Mouse (Mus musculus) adrenal gland, postnatal 4 days (tissue): ENCODE measurements around the gene Lyrm7. TPM values are rescaled to one million over a fixed set of nuclear protein-coding genes. Genes with fewer than 3 reads are reported as not detected.
"Not testable (repeated sequence)": the region's sequence is repeated elsewhere in the genome, so short reads cannot be mapped to it uniquely, and the experiment has no call there.

Experiments used
- DNase-seq, 2 experiments: peaks; one replicate each; pipeline ENCODE4 v3.0.0; 2021 to 2022; ENCODE audit warnings: low spot score in 2 of 2, mixed read lengths in 2 of 2
- long read RNA-seq, 2 experiments: library from polyadenylated mRNA; stranded (forward); transcript quantifications; one replicate each; pipeline ENCODE4 v2.0.0; 2021
- total RNA-seq, 2 experiments: library from RNA; stranded (reverse); gene quantifications; 2 replicates each; pipeline ENCODE4 v1.2.3; 2021

Lyrm7 gene
- 10 to 100 TPM; 12.5 to 12.7 TPM for total RNA-seq
- long read RNA-seq, experiment 1, partial matches to known transcripts = 0 of 6 reads
- long read RNA-seq, experiment 1, other reads (novel, unspliced or antisense) = 3 of 6 reads
- long read RNA-seq, experiment 2, partial matches to known transcripts = 0 of 7 reads
- long read RNA-seq, experiment 2, other reads (novel, unspliced or antisense) = 4 of 7 reads

DNA sequence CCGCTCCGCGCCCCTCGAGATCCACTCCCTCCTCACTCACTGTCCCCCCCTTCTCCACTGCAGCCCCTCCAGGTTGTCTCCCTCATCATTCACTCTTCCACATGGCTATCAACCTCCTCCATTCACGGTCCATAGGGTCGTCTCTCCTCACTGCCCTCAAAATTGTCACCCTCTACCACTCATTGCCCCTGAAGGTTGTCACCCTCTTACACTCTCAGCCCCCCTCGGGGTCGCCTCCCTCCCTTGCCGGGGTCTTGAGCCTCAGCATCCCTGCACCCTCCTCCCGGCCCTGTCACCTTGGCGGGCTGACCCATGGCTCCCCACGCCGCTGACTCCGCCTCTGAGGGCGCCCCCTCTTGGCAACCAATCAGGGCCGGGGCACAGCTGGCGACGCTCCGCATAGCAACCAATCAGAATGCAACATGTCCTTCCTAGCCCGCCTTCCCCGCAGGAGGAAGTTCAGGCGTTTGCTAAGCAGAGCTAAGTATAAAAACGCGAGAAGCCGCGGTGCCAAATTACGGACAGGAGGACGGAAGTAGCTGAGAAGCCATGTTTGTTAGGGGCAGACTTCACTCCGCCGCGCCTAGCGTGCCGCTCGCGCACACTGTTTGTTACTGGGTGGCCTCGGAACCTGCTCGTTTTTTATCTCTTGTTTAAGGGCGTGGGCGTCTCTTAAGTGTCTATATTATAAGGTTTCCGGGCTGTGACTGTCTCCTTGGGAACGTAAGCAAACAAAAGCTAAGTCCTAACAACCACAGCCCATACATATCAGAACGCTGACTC lies at the start of gene Lyrm7:
TSS of gene Lyrm7 (minus strand) at position 661 of the 783 bp plus-strand sequence.
- DNase-seq = peak; percentile 83 to 92

DNA sequence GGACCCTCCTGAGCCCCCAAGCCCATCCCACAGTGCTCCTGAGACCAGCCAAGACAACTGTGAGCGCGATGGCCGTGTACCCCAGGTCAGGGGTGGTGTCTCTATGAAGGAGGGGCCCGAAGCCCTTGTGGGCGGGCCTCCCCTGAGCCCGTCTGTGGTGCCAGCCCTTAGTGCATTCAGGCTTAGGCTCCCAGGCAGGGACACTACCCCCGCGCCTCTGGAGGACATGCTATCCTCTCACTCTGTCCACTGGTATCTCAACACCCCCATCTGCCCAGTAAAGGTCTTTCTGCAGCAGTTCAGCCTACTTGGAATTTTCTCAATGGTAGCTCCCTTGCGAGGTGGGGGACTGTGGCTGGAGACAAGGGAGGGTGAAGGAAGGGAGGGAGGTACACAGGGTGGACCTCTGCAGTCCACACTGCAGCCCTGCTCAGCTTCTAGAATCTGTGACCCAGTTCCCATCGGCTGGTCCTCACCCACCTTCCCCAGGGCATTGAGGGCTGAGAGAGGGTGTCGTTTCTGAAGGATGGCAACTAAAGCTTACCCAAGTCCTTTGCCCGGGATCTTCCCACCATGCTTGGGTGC lies 49.5 kb upstream of the Lyrm7 start:
- DNase-seq = no peak

DNA sequence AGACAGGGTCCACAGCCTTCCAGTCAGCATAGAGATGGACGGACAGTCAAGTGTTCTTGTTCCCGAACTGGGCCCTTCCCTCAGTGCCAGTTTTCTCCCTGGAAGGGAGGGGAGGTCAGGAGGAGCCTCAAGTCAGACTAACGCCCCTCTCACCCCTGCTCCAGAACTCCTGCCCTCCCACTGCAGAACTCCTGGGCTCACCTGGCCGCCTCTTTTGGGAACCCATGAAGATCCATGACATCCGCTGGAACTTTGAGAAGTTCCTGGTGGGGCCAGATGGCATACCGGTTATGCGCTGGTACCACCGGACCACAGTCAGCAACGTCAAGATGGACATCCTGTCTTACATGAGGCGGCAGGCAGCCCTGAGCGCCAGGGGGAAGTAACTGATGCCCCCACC lies 48.6 kb upstream of the Lyrm7 start:
- DNase-seq = no peak

DNA sequence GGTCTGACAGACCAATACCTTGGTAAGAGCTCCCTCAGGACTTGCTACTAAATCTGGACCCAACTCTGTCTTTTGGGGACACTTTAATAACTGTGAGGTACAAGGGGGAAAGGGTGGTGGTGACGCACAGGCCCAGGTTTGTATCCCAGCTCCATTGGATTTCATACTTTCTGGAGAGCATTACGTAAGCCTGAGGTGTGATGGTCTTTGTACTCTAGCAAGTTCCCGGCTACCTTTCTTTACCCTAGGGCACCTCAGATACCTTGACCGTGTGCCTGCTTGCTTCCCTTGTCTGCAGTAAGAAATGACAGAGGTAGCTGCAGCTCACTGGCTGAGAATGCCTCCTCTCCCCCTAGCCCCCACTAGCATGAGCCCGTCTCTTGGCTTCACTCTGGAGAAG lies 46.5 kb upstream of the Lyrm7 start:
- no peak for DNase-seq

DNA sequence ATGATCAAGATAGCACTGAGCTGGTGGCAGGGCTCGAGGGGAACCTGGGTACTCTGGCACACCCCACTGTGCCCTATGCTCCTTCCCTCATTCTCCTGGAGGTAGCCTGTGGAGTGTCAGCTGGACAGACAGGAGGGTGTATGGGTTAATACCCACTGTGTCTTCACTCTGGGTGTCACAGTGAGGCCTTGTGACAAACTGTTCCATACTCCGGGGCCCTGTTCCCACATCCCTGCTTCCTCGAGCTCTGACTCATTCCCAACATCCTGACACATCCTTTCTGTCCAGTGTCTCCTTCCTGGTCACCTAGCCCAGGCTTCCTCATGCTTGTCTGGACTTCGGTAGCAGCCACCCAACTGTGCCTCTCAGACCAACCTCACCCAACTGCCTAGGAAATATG lies 45.8 kb upstream of the Lyrm7 start:
- DNase-seq = no peak

DNA sequence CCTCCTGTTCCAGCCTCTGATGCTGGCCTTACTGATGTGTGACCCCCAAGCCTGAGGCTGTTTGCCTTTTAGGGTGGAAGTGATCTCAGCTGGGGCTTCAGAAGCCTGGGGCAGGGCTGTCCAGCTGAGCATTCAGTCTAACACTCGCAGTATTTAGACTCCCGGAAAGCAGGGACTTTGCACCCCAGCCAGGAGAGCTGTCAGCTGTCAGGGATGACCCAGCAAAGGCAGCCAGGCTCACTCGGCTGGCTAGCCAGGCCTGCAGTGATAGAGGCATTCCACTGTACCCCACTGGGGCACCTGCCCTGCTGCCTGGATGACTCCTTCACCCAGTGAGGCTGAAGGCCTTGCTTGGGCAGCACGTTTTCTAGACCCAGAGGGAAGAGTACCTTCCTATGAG lies 45.2 kb upstream of the Lyrm7 start:
- no peak for DNase-seq

DNA sequence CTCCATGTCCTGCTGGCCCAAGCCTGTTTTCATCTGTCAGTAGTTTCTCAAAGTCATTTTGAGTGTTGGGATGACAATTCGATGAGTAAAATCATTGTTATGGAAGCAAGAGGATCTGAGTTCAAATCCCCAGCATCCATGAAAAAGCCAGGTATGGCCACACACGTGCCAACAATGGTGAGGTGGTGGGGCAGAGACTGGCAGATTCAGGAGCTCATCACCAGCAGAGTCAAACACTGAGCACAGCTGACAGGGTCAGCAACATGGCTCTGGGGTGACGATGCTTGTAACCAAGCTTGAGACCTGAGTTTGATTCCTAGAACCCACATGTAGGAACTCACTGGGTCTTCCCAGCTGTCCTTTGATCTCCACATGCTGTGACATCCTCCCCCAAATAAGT lies 44.4 kb upstream of the Lyrm7 start:
- DNase-seq = no peak

DNA sequence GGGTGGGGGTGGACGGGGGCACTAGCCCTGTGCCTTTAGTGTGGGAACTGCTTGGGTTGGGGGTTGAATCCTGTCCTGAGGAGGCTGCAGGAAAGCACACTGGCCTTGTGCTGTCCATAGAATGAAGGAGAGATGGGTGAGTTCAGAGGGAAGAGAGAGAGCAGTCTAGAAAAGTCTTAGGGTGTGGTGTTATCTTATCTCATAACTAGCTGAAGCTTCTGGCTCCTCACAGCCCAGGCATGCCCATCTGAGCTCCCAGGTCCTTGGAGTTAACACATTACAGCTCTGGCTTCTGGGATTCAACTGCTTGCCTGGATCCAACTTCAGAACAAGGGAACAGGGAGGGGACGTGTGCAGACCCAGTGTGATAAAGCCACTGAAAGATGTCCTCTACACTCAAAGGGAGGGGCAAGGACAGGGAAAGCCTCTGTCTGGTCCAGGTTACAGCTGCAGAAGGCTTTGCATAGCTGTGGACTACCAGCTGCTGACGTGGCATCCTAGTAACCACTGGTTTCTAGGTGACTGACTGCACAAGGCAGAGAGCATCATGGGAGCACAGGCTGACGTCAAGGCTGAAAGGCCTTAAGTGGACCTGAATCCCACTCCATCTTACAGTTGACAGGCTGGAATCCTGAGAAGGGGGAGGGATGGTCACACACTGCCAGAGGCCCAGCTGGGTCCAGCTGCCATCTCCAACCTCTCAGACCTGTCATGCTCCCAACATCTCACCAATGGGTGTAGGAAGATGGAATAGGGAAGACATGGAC lies 43.4 kb upstream of the Lyrm7 start:
- DNase-seq = no peak

DNA sequence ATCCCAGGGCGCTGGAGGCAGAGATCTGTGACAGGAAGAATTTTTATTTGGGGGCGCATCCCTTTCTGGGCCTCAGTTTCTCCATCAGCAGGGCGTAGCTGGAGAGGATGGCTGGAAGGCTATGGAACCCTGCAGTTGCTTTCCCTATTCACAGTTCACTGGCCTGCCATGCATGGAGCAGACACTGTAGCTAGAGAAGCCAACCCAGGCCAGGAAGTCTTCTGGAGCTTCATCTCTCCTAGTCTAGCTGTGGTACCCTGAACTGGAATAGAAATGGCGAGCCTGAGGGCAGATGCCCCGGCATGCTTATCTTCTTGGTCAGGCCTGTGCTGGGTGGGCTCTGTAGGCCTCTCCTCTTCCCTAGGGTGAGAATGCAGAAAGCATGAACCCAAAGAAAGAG lies 42.6 kb upstream of the Lyrm7 start:
- no peak for DNase-seq

DNA sequence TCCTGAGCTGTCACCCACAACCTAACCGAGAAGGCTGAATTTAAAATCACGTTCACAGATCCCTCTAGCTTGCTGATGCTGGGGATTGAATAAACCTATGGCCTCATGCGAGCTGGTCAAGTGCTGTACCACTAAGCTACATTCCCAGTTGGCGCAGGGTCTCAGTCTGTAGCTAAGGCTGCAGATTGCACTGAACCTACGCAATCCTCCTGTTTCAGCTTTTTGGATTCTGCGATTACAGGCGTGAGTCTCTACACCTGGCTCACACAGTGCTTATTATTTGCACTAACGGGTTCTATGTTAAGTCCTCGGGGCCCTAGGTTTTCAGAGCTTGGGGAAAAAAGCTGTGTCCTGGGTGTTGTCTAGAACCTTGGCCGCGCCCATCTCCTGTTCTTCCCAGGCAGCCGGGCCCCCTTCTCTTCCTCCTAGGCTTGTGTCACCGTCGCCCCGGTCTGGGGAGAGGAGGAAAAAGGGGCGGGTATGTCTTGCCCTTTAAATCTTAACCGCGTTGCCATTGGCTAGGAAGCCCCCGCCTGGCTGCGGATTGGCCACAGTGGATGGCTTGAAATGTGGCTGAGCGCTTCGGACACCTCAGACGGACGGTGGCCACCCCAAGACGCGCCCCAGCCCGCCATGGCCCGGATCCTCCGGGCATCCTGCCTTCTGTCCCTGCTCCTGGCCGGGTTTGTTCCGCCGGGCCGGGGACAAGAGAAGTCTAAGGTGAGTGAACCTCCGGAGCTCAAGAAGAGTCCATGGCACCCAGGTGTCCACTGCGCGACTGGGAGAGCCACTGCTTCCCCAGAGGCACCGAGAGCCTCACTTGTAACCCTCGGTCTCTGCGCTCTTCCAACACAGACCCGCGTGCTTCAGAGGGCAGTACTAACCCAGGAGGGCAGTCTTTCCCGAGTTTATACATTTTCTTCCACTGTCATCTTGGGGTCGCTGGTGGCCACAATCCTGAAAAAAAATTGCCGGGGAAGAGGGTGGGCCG lies 41.9 kb upstream of the Lyrm7 start, which contains the start of gene Gpx3:
TSS of gene Gpx3 (plus strand) at position 121 of the 991 bp plus-strand sequence.
- DNase-seq = peak in 1 of 2 experiments; percentile 46

DNA sequence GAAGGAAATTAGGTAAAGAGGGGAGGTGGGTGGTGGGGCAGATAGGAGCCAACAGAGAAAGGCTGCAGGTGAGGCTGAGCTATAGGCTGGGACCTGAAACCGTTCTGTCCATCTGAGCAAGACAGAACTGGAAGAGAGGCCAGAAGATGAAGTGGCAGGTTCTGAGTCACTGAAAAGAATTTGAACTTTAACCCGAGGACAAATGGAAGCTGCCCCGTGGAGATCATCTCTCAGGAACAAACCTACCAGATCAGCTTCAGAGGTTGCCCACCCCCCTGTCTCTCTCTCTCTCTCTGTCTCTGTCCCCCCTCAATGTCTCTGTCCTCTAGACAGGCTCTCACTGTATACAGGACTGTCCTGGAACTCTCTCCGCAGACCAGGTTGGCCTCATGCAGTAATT lies 38.9 kb upstream of the Lyrm7 start:
- no peak for DNase-seq

DNA sequence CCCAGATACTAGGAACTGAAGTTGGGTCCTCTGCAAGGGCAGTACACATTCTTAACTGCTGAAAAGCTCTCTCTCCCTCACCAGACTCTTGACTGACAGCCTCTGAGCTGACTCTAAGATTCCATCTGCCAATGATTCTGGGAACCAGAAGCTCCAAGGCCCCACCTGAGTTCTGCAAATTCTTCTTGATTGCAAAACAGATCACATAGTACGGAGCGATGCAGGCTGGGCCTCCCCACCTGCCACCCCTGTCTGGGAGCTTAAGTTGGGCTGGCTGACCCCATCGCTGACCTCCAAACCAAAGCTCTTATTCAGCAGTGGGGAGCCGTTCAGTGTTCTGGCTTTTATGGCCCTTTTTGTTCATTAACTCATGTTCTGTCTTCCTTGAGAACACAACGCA lies 36.8 kb upstream of the Lyrm7 start:
- DNase-seq = no peak

DNA sequence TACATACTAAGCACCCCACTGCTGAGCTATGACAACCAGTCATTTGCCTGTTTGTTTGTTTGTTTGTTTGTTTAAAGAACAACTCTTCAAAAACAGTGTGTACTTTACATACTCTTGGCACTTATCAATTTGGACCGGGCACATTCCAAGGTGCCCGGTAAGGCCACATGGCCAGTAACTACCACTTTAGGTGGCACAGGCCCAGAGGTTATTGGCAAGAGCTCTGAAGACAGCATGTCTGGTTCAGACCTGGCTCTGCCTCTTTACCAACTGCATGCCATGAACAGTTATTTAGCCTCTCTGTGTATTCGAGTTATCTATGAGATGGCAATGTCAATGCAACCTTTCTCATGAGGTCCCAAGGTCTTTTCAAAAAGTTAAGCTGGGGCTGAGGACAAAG lies 35.9 kb upstream of the Lyrm7 start:
- DNase-seq = not testable (repeated sequence)

DNA sequence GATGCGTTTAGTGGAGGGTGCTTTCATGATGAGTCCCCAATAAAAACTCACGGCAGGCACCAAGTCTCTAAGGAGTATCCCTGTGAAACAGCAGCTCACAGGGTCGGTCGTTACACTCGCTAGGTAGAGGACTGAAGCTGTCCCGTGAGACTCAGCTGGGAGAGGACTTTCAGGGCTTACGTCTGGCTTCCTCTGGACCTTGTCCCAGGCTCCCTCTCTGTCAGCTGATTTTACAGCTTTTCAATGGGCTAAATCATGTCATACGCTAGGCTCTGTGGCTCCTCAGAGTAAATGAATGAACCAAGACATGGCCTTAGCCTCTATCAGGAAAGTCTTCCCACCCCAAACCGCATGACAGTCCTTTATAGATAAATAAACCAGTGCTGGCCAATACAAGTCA lies 33.9 kb upstream of the Lyrm7 start:
- DNase-seq = no peak

DNA sequence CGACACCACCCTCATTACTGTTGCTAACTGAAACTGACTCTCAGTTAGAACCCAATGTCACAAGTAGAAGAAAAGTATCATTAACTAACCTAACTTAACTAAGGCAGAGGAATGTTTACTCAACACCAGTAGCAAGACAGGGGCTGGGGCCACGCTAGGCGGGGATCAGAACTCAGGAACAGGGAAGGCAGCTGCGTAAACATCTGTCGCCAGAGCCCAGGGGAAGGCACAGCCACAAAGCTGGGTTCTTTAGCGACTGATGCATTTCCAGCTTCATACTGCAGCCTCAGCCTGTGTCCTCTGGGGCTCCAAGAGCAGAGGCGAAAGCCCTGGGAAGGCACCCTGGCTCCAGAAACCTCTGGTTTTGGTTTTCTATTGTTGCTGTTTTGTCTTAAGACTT lies 31.4 kb upstream of the Lyrm7 start:
- DNase-seq = no peak

DNA sequence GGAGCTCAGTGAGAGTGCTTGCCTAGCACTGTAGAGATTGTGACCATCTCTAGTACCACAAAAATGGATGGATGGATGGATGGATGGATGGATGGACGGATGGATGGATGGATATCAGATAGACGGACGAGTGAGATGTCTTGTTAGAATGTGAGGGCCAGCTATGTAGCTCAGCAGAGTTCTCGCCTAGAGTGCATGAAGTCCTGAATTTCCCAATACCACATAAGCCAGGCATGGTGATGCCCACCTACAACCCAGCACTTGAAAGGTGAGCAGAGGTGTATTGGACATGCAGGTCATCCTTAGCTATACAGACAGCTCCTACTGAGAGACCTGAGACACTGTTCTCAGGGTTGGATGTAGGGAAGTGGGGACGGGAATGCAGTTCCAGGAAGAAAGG lies 30.6 kb upstream of the Lyrm7 start:
- no peak for DNase-seq

DNA sequence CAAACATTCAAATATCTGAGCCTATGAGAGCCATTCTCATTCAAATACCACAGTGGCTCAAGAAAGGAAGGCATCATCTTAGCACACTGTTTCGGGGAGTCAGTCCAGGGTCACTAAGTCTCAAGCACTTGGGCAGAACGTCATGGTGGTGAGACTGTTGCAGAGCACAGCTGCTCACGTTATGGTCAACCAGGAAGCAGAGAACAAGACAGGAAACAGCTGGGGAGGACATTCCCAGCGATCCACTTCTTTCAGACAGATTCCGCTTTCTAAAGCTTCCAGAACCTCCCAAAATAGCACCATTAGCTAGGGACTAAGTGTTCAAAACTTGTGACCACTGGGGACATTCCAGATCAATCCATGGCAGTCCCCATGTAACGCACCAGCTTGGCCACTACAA lies 27.2 kb upstream of the Lyrm7 start:
- DNase-seq = no peak

DNA sequence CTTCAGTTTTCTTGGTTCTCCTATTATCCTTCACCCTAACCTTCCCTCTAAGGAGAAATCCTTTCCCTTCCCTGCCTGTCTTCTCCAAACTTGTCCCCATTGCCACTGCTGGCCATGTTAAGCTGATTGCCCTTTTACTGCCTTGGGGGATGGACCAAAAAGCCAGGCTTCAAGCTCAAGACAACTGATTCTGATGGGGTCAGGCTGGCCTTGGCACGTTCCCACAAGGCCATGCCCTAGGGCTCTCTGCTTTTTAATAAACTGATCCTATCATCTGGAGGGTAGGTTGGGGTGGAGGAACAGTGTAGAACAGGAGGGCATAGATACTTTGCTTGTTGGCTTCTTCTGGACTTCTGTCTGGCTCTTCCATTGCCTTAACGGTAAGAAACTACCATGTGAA lies 24.7 kb upstream of the Lyrm7 start:
- no peak for DNase-seq

DNA sequence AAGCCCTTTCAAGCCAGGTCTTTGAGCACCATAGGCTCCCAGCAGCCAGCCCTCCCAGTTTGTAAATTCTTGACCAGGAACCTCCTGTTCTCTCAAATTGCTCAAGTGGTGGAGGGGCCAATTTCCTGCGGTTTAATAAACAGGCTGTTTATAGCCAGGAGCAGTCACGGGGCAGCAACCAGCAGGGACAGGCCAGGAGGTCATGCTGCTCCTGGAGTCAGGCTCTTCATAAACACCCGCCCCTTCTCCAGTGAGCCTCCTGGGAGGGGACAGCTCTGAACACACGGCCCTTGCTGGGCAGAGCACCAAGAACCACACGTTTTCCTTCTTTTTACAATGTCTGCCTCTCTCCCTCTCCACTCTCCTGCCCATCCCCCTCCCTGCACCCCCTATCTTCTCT lies 24.2 kb upstream of the Lyrm7 start:
- no peak for DNase-seq

DNA sequence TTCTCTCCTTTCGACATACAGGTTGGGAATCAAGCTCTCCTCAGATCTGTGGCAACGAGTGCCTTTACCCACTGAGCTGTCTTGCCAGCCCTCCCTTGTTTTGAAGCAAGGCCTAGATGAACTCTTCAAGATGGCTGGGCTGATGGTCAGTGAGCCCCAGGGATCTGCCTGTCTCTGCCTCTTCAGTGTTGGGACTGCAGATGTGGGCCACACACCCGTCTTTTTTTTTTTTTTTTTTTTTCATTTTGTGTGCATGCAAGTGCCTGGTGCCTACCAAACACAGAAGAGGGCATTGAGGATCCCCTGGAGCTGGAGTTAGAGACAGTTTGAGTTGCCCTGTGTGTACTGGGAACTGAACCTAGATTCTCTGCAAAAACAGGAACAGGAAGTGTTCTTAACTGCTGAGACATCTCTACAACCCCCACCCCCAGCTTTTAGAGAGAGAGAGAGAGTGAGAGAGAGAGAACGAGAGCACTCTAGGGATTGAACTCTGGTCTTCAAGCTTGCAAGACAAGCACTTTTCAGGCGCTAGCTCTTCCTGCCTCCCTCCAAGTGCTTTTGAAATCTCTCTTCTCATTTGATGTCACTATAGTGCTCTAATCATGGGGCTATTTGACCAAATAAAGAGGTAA lies 23.6 kb upstream of the Lyrm7 start:
- no peak for DNase-seq
